Mouse (Mus musculus) thymus, postnatal 4 days (tissue): ENCODE results near the gene Triap1.
"Not testable (repeated sequence)": the region's sequence is repeated elsewhere in the genome, so short reads cannot be mapped to it uniquely, and the experiment has no call there.

Experiments used
- DNase-seq: peaks from one replicate; pipeline ENCODE4 v3.0.0; 2021

The Triap1 gene

GRCm38 (mm10) chr5:115340007-115340406 is 1.0 kb upstream of the Triap1 start:
- no peak for DNase-seq

- DNase-seq: no peak
Observed at GRCm38 (mm10) chr5:115341314-115342165, 515 bp downstream of the Triap1 start.

- peak; percentile 92 for DNase-seq
Observed at GRCm38 (mm10) chr5:115347564-115347963, 6.5 kb downstream of the Triap1 start.

- peak; percentile 99 for DNase-seq
Observed at GRCm38 (mm10) chr5:115348546-115349224, 7.7 kb downstream of the Triap1 start, which contains the start of gene Cox6a1. Gene Cox6a1 (minus strand): TSS chr5:115348981.

- no peak for DNase-seq
Observed at GRCm38 (mm10) chr5:115349225-115349555, 8.2 kb downstream of the Triap1 start.

GRCm38 (mm10) chr5:115351348-115351747 is 10.3 kb downstream of the Triap1 start:
- no peak for DNase-seq

GRCm38 (mm10) chr5:115355070-115355469 is 14.0 kb downstream of the Triap1 start:
- DNase-seq: no peak

GRCm38 (mm10) chr5:115358872-115359271 is 17.8 kb downstream of the Triap1 start:
- DNase-seq: peak; percentile 94

- DNase-seq: no peak
Observed at GRCm38 (mm10) chr5:115359438-115359837, 18.4 kb downstream of the Triap1 start.

GRCm38 (mm10) chr5:115359851-115360372 is 18.9 kb downstream of the Triap1 start:
- no peak for DNase-seq

- no peak for DNase-seq
Observed at GRCm38 (mm10) chr5:115362216-115362615, 21.2 kb downstream of the Triap1 start.

GRCm38 (mm10) chr5:115362819-115363714 is 22.0 kb downstream of the Triap1 start:
- DNase-seq: no peak

GRCm38 (mm10) chr5:115364782-115365181 is 23.8 kb downstream of the Triap1 start:
- no peak for DNase-seq

GRCm38 (mm10) chr5:115371736-115372135 is 30.7 kb downstream of the Triap1 start:
- DNase-seq: no peak

- no peak for DNase-seq
Observed at GRCm38 (mm10) chr5:115373441-115374203, 32.6 kb downstream of the Triap1 start.

GRCm38 (mm10) chr5:115374204-115374820 is 33.3 kb downstream of the Triap1 start:
- no peak for DNase-seq

- DNase-seq: peak; percentile 24
Observed at GRCm38 (mm10) chr5:115375436-115375835, 34.4 kb downstream of the Triap1 start.

- DNase-seq: not testable (repeated sequence)
Observed at GRCm38 (mm10) chr5:115378882-115379281, 37.9 kb downstream of the Triap1 start.

- no peak for DNase-seq
Observed at GRCm38 (mm10) chr5:115391935-115392334, 50.9 kb downstream of the Triap1 start.

GRCm38 (mm10) chr5:115392969-115393368 is 51.9 kb downstream of the Triap1 start:
- no peak for DNase-seq
